Mouse (Mus musculus) heart, adult 2 months (tissue): ENCODE data around the gene Rpl14. TPM values are rescaled to one million over a fixed set of nuclear protein-coding genes. Genes with fewer than 3 reads are reported as not detected.

Experiments
- DNase-seq, 2 experiments: peaks; one replicate each; pipeline ENCODE4 v3.0.0; 2021
- H3K27ac ChIP-seq: fragments of 200-600 bp; 2 replicates; pipeline ENCODE4 v1.8.1; 2022
- H3K27me3 ChIP-seq: fragments of 200-500 bp; 2 replicates; pipeline ENCODE4 v1.6.1; 2012; ENCODE audit warnings: mild to moderate bottlenecking, low read length, inconsistent platforms, mixed read lengths; ENCODE audit not compliant: control insufficient read depth, insufficient read depth
- H3K36me3 ChIP-seq: fragments of 200-500 bp; 2 replicates; pipeline ENCODE4 v1.6.1; 2012; ENCODE audit warnings: low read length, inconsistent platforms; ENCODE audit not compliant: control insufficient read depth, insufficient read depth
- H3K4me1 ChIP-seq: fragments of 200-500 bp; 2 replicates; pipeline ENCODE4 v1.6.1; 2011; ENCODE audit warnings: low read length; ENCODE audit not compliant: control insufficient read depth, insufficient read depth
- H3K4me3 ChIP-seq: fragments of 200-600 bp; 2 replicates; pipeline ENCODE4 v1.8.1; 2022
- H3K79me2 ChIP-seq: fragments of 200-500 bp; replicated peaks from 2 replicates; pipeline ENCODE4 v1.6.1; 2012; ENCODE audit warnings: mild to moderate bottlenecking, inconsistent platforms, low read length, moderate library complexity, mixed read lengths; ENCODE audit not compliant: control insufficient read depth, insufficient read depth
- H3K9ac ChIP-seq: fragments of 200-500 bp; 2 replicates; pipeline ENCODE4 v1.6.1; 2012; ENCODE audit warnings: low read depth, mild to moderate bottlenecking, control low read depth, inconsistent platforms, low read length, mixed read lengths
- CTCF ChIP-seq: fragments of 200-600 bp; IDR thresholded peaks from 2 replicates; pipeline ENCODE4 v1.8.1; 2022; ENCODE audit warnings: antibody characterized with exemption, mild to moderate bottlenecking, moderate library complexity
- EP300 ChIP-seq: fragments of 200-500 bp; IDR thresholded peaks from 2 replicates; pipeline ENCODE4 v1.6.1; 2011; ENCODE audit warnings: low read depth, low read length, control low read depth; ENCODE audit not compliant: insufficient read depth
- POLR2A ChIP-seq: fragments of 200-500 bp; IDR thresholded peaks from 2 replicates; pipeline ENCODE4 v1.6.1; 2011; ENCODE audit warnings: mild to moderate bottlenecking, low read depth, low read length, control low read depth; ENCODE audit not compliant: insufficient read depth
- WGBS: fragments of 180-500 bp; shearing (Covaris S2); methylation state at CpG from one replicate; pipeline ENCODE4 v1.1.7; 2018; 5-methylcytosine and 5-hydroxymethylcytosine counted together
- intact Hi-C: fragments of 180-260 bp; cut with DNase I; formaldehyde crosslinking; loops from one replicate; pipeline ENCODE4 v1.15.1; 2025
- polyA plus RNA-seq: library from polyadenylated mRNA; depleted of rRNA; stranded (reverse); fragments of >200 nt; gene quantifications from 2 replicates; pipeline ENCODE4 v1.2.3, GENCODE M21; 2012
- total RNA-seq, 2 experiments: library from RNA; stranded (reverse); gene quantifications; 2 replicates each; pipeline ENCODE4 v1.2.3; 2021

Rpl14 gene
- total and polyA plus RNA-seq, 3 experiments: 222 to 299 (median 251) TPM

GRCm38 (mm10) chr9:120566384-120566783 is 4.9 kb upstream of the Rpl14 start:
- WGBS: 63% methylated on average over 5 of the region's 5 CpGs
- TF ChIP-seq EP300: no peak
- Histone ChIP-seq H3K4me1 (no peaks in the 10 kb centered on the region), H3K36me3 (no peaks in the 10 kb centered on the region), H3K9ac (no peak overlapping the region), H3K4me3 (no peak overlapping the region), H3K27ac (no peak overlapping the region), H3K79me2 (0 out of 2 replicates have a peak, but pooled peaks cover under 1% of the 10 kb centered on the region), H3K27me3 (no peaks in the 10 kb centered on the region)
- intact Hi-C loops: no loop called here
- DNase-seq: no peak

DNA sequence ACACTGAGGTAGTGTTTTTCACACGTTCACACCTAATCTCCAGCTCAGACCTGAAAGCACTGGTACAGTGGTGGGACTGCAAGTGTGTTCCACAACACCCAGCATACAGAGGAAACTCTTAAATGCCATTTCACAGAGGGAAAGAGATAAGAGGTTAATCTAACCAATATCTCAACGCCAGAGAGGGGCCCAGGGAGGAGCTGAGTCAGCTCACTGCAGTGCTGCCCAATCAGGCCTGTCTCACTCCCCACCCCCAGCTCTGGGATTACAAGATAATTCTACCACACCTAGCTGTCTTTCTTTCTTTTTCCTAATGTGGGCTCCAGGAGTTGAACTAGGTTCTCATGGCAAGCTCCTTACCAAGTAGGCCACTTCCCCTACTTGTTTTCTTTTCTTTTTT is 2.3 kb upstream of the Rpl14 start:
- DNase-seq: no peak
- H3K27ac ChIP-seq: no peak overlapping the region
- no peak overlapping the region for H3K9ac ChIP-seq
- peaks cover 4% of the 10 kb centered on the region for H3K36me3 ChIP-seq
- intact Hi-C loops: no loop called here
- 0 out of 2 replicates have a peak, but pooled peaks cover 1% of the 10 kb centered on the region for H3K79me2 ChIP-seq
- H3K4me3 ChIP-seq: no peak overlapping the region
- no peak for TF ChIP-seq CTCF
- no peak for TF ChIP-seq POLR2A
- no peak for TF ChIP-seq EP300
- H3K4me1 ChIP-seq: peaks cover 3% of the 10 kb centered on the region
- 30% methylated on average over 2 of the region's 2 CpGs for WGBS
- no peaks in the 10 kb centered on the region for H3K27me3 ChIP-seq

DNA sequence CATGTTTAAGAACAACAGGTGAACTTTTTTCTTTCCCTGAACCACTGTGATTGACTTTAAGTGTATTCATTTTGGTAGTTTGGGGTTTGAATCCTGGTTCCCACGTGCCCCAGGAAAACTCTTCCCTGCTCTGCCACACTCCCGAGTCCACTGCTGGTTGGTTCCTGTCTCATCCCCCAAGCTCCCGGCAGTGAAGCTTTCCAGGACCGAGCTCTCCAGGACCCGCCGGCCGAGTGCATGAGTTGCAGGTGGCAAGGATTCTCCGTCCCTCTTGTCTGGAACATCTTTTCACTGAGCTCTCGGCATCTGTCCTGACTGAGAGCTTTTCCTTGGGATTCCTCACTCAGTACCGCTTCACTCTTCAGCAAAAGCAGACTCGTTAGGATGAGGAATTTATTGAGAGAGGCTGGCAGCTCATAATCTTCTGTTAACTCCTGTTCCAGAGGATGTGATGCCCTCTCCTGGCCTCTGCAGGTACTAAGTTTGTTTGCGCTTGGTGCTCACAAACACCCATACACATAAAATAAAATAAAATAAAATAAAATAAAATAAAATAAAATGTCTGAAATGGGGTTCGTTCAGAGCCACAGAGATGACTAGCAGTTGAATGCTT is 1.4 kb upstream of the Rpl14 start:
- WGBS: 63% methylated on average over 13 of the region's 13 CpGs
- Histone ChIP-seq H3K27me3 (no peaks in the 10 kb centered on the region), H3K4me3 (no peak overlapping the region), H3K79me2 (0 out of 2 replicates have a peak, but pooled peaks cover 1% of the 10 kb centered on the region), H3K4me1 (peaks cover 3% of the 10 kb centered on the region), H3K36me3 (peaks cover 4% of the 10 kb centered on the region), H3K9ac (no peak overlapping the region), H3K27ac (no peak overlapping the region)
- intact Hi-C loops: loop anchor here (1.0 to 10.0 kb wide), 4 partner anchors 73 to 885 kb away; no protein-coding TSS in a partner anchor
- TF ChIP-seq CTCF (peak; percentile 63), POLR2A (no peak)
- DNase-seq: no peak

DNA sequence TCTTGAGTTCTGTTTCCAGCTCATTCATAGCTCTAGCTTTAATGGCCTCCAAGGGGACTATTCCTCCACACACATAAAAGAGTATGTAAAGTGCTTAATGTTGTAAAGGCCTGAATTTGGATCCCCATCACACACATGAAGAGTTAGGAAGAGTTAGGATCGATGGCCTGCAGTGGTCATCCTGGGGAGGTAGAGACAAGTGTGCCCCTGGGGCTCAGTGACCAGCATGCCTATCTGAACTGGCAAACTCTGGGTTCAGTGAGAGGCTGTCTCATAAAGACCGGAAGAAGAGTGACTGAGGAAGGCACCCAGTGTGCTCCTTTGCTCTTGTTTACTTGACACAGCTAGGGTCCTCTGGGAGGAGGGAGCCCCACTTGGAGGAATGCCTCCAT is 914 bp upstream of the Rpl14 start:
- H3K9ac ChIP-seq: no peak overlapping the region
- no peaks in the 10 kb centered on the region for H3K27me3 ChIP-seq
- H3K27ac ChIP-seq: no peak overlapping the region
- intact Hi-C loops: loop anchor here (1.0 to 10.0 kb wide), 4 partner anchors 74 to 884 kb away; no protein-coding TSS in a partner anchor
- TF ChIP-seq EP300 (no peak), CTCF (no peak), POLR2A (no peak)
- H3K4me1 ChIP-seq: peaks cover 3% of the 10 kb centered on the region
- WGBS: 46% methylated on average over 2 of the region's 2 CpGs
- peaks cover 4% of the 10 kb centered on the region for H3K36me3 ChIP-seq
- DNase-seq: no peak
- H3K4me3 ChIP-seq: no peak overlapping the region
- 0 out of 2 replicates have a peak, but pooled peaks cover 1% of the 10 kb centered on the region for H3K79me2 ChIP-seq

DNA sequence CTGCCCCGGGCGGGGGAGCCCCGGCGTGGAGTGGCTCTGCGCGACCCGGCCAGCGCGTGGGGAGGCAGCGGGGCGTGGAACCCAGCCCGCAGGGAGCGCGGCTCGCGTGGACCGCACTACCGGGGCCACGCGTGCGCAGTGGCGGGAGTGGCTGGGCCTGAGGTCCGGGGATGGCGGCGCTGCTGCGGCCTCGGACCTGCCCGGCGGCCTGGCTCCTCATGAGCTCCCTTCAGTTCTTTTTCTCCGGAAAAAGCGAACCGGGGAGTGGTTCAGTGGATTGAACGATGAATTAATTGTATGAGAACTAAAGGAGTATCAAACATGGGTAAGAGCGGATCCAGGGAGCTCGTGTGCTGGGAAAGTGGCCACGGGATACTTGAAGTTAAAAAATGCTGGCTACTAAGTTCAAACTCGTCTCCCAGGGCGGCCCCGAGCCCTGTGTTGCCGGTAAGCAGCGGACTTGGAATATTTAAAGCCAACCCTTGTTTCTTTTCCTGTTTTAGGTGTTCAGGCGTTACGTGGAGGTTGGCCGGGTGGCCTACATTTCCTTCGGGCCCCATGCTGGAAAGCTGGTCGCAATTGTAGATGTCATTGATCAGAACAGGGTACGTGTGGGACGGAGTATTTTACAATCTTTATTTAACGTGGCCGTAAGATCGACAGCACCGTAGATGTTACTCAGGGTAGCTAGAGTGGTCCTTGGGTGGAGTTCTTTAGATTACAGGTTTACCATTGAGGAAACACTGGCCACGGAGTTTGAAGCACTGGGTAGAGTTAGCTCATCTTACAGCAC is 545 bp downstream of the Rpl14 start:
- Histone ChIP-seq H3K27me3 (no peaks in the 10 kb centered on the region), H3K9ac (peak overlapping the region; percentile 99), H3K27ac (peak overlapping the region; percentile 83), H3K4me1 (peaks cover 3% of the 10 kb centered on the region), H3K79me2 (0 out of 2 replicates have a peak, but pooled peaks cover 1% of the 10 kb centered on the region), H3K4me3 (peak overlapping the region; percentile 58), H3K36me3 (peaks cover 4% of the 10 kb centered on the region)
- TF ChIP-seq EP300 (no peak), CTCF (no peak), POLR2A (no peak)
- WGBS: under 1% methylated on average over 53 of the region's 53 CpGs
- no peak for DNase-seq
- intact Hi-C loops: loop anchor here (2.0 to 10.0 kb wide), 3 partner anchors 75 to 883 kb away; no protein-coding TSS in a partner anchor
